Mouse (Mus musculus) embryonic stem cell, embryonic (primary cell): ENCODE data around the gene Sspn.

Experiments used
- CTCF ChIA-PET, 4 experiments: fragments of 300-600 bp in 2 of 4; fragments of 350-600 bp in 2 of 4; sonication (Branson Sonifier 250); formaldehyde crosslinking; loops; one replicate each; lab custom pipeline; 2022; ENCODE audit warnings: inconsistent platforms in 2 of 4; lab: Charles Lee
- POLR2A ChIA-PET, 4 experiments: fragments of 300-600 bp in 2 of 4; fragments of 350-600 bp in 2 of 4; sonication (Branson Sonifier 250); formaldehyde crosslinking; loops; one replicate each; lab custom pipeline; 2022; ENCODE audit warnings: antibody characterized with exemption in 4 of 4, inconsistent platforms in 1 of 4; lab: Charles Lee

Sspn gene

GRCm38 (mm10) chr6:145931341-145931740, at the start of gene Sspn:
Sspn (plus strand) TSS chr6:145931641.
- ChIA-PET CTCF (no interaction called here), POLR2A (no interaction called here)

GRCm38 (mm10) chr6:145883010-145883409, 48.4 kb upstream of the Sspn start:
- ChIA-PET CTCF (no interaction called here), POLR2A (interaction anchor here in 2 of 4 experiments (0.7 to 1.8 kb wide), 3 partner anchors 18 to 681 kb away, joined by 3 to 4 read pairs (median 3); partner anchors contain the start of gene Bhlhe41 (in 1 of the 2))

- ChIA-PET POLR2A (interaction anchor here in 2 of 4 experiments (0.7 to 1.8 kb wide), 3 partner anchors 19 to 682 kb away, joined by 3 to 4 read pairs (median 3); partner anchors contain the start of gene Bhlhe41 (in 1 of the 2)), CTCF (no interaction called here)
These were observed 47.8 kb upstream of the Sspn start for GRCm38 (mm10) chr6:145883668-145884067.

- POLR2A ChIA-PET = no interaction called here
- CTCF ChIA-PET = no interaction called here
These were observed 46.4 kb upstream of the Sspn start for GRCm38 (mm10) chr6:145885069-145885468.

GRCm38 (mm10) chr6:145886277-145886676, 45.2 kb upstream of the Sspn start:
- ChIA-PET CTCF (interaction anchor here in 1 of 4 experiments (0.7 kb wide), 1 partner anchor 93 kb away, joined by 4 read pairs; no protein-coding TSS in a partner anchor), POLR2A (no interaction called here)

GRCm38 (mm10) chr6:145887719-145888118, 43.7 kb upstream of the Sspn start:
- POLR2A ChIA-PET = no interaction called here
- CTCF ChIA-PET = interaction anchor here in 2 of 4 experiments (0.6 to 1.2 kb wide), 3 partner anchors 23 to 82 kb away, joined by 3 read pairs; no protein-coding TSS in a partner anchor

GRCm38 (mm10) chr6:145891951-145892350, 39.5 kb upstream of the Sspn start:
- ChIA-PET POLR2A (interaction anchor here in 1 of 4 experiments (0.6 to 1.3 kb wide), 3 partner anchors 12 to 398 kb away, joined by 3 to 4 read pairs (median 4); no protein-coding TSS in a partner anchor), CTCF (interaction anchor here in 1 of 4 experiments (0.7 kb wide), 1 partner anchor 190 kb away, joined by 3 read pairs; no protein-coding TSS in a partner anchor)

GRCm38 (mm10) chr6:145892381-145893265, 38.8 kb upstream of the Sspn start:
- ChIA-PET CTCF (interaction anchor here in 1 of 4 experiments (0.7 kb wide), 1 partner anchor 190 kb away, joined by 3 read pairs; no protein-coding TSS in a partner anchor), POLR2A (interaction anchor here in 2 of 4 experiments (0.6 to 1.7 kb wide), 5 partner anchors 10 to 397 kb away, joined by 3 to 5 read pairs (median 4); no protein-coding TSS in a partner anchor)

- CTCF ChIA-PET = interaction anchor here in 1 of 4 experiments (0.7 kb wide), 1 partner anchor 189 kb away, joined by 3 read pairs; no protein-coding TSS in a partner anchor
- POLR2A ChIA-PET = interaction anchor here in 3 of 4 experiments (0.6 to 1.7 kb wide), 5 partner anchors 9 to 365 kb away, joined by 3 to 7 read pairs (median 5); no protein-coding TSS in a partner anchor
These were observed 37.9 kb upstream of the Sspn start for GRCm38 (mm10) chr6:145893366-145894021.

- ChIA-PET CTCF (interaction anchor here in 1 of 4 experiments (0.6 kb wide), 1 partner anchor 15 kb away, joined by 3 read pairs; no protein-coding TSS in a partner anchor), POLR2A (interaction anchor here in 2 of 4 experiments (0.5 to 1.7 kb wide), 4 partner anchors 8 to 17 kb away, joined by 4 to 7 read pairs (median 6); no protein-coding TSS in a partner anchor)
These were observed 36.6 kb upstream of the Sspn start for GRCm38 (mm10) chr6:145894669-145895342.

- CTCF ChIA-PET = no interaction called here
- POLR2A ChIA-PET = interaction anchor here in 2 of 4 experiments (0.7 to 2.3 kb wide), 3 partner anchors 10 to 43 kb away, joined by 3 to 7 read pairs (median 3); no protein-coding TSS in a partner anchor
These were observed 27.3 kb upstream of the Sspn start for GRCm38 (mm10) chr6:145904169-145904568.

GRCm38 (mm10) chr6:145904616-145905015, 26.8 kb upstream of the Sspn start:
- CTCF ChIA-PET = no interaction called here
- POLR2A ChIA-PET = interaction anchor here in 2 of 4 experiments (1.1 to 2.3 kb wide), 2 partner anchors 10 to 13 kb away, joined by 3 to 7 read pairs; no protein-coding TSS in a partner anchor

GRCm38 (mm10) chr6:145906096-145906890, 25.1 kb upstream of the Sspn start:
- CTCF ChIA-PET = interaction anchor here in 1 of 4 experiments (0.6 kb wide), 1 partner anchor 72 kb away, joined by 5 read pairs; no protein-coding TSS in a partner anchor
- POLR2A ChIA-PET = interaction anchor here in 1 of 4 experiments (0.6 kb wide), 1 partner anchor 42 kb away, joined by 3 read pairs; no protein-coding TSS in a partner anchor

- ChIA-PET POLR2A (no interaction called here), CTCF (interaction anchor here in 3 of 4 experiments (0.6 to 1.4 kb wide), 3 partner anchors 15 to 80 kb away, joined by 3 read pairs; no protein-coding TSS in a partner anchor)
These were observed 21.5 kb upstream of the Sspn start for GRCm38 (mm10) chr6:145909943-145910342.

GRCm38 (mm10) chr6:145910469-145911426, 20.7 kb upstream of the Sspn start:
- CTCF ChIA-PET = interaction anchor here in 3 of 4 experiments (0.5 to 1.4 kb wide), 5 partner anchors 16 to 1900 kb away, joined by 3 to 7 read pairs (median 3); no protein-coding TSS in a partner anchor

More at GRCm38 (mm10) chr6:145910469-145911426, 20.7 kb upstream of the Sspn start:
- POLR2A ChIA-PET = interaction anchor here in 2 of 4 experiments (0.6 to 2.1 kb wide), 8 partner anchors 11 to 869 kb away, joined by 3 to 6 read pairs (median 3); no protein-coding TSS in a partner anchor
